ENCODE assay signal across 21 mouse cellular contexts in the genomic region with DNA sequence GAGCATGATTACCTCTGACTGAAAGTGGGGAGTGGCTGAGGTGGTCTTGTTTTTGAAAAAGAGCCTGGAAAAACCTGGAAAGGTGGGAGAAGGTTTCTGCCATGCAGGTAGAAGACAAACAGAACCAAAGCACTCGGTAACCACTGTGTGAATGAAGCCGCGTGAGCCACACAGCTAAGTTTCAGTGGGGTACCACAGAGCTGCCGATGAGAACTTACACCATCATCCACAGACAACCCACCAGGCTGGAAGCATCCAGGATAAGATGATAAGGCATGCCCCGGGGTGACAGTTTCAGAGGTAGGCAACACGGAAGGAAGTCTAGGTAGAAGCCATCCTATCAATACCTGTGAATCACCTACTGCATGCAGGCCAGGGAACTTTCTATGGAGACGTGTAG.
A peak's percentile ranks its signal among the peaks of the same experiment; 100 is the strongest.
DNase-seq lines count a peak whose midpoint lies in the region; ATAC-seq and TF ChIP-seq lines count a peak whose summit lies in the region.
"Had no signal": no experiment of that assay in that cellular context is flagged by ENCODE, and none has a peak within 500 bp of the region (broad histone marks: within the 10 kb centered on the region; RNA-seq: fewer than 3 reads in every experiment).

No protein-coding gene starts in this region.

- H3K9ac ChIP-seq in hindbrain, postnatal 0 days (replicated peaks; ENCODE audit: low read length) = no peak overlapping the region
- H3K9ac ChIP-seq: embryonic facial prominence, embryonic 13.5 days; embryonic facial prominence, embryonic 15.5 days; forebrain, embryonic 12.5 days had no signal

- no peaks in the 10 kb centered on the region for H3K9me3 ChIP-seq in hindbrain, embryonic 10.5 days
- no peaks in the 10 kb centered on the region for H3K9me3 ChIP-seq in hindbrain, postnatal 0 days (ENCODE audit: low read length)
- H3K9me3 ChIP-seq: embryonic facial prominence, embryonic 13.5 days; embryonic facial prominence, embryonic 15.5 days; forebrain, embryonic 10.5 days; forebrain, embryonic 12.5 days had no signal

- H3K4me3 ChIP-seq in hindbrain, embryonic 10.5 days = no peak overlapping the region
- H3K4me3 ChIP-seq in hindbrain, postnatal 0 days (ENCODE audit: low read length) = no peak overlapping the region
- H3K4me3 ChIP-seq in left cerebral cortex, adult 2 months = no peak overlapping the region
- H3K4me3 ChIP-seq: embryonic facial prominence, embryonic 13.5 days; embryonic facial prominence, embryonic 15.5 days; erythroblast, embryonic 14.5 days; forebrain, embryonic 10.5 days; forebrain, embryonic 12.5 days had no signal

- peaks cover 28% of the 10 kb centered on the region for H3K36me3 ChIP-seq in hindbrain, embryonic 10.5 days
- H3K36me3 ChIP-seq in hindbrain, postnatal 0 days (ENCODE audit: insufficient read depth, low read length) = no peaks in the 10 kb centered on the region
- H3K36me3 ChIP-seq: embryonic facial prominence, embryonic 13.5 days; embryonic facial prominence, embryonic 15.5 days; forebrain, embryonic 12.5 days had no signal

- DNase-seq in heart, adult 11 months = peak; percentile 90
- no peak for DNase-seq in heart, postnatal 36 days
- DNase-seq in hindbrain, embryonic 10.5 days (ENCODE audit: low spot score) = no peak
- no peak for DNase-seq in hindbrain, postnatal 0 days (ENCODE audit: low spot score)
- DNase-seq in left cerebral cortex, adult 2 months (ENCODE audit: extremely low spot score in 1 of 2, low spot score in 2 of 2) = no peak
- DNase-seq in left cerebral cortex, adult 18-20 months (ENCODE audit: low spot score in 2 of 2) = no peak
- DNase-seq: adrenal gland, adult 2 months; adrenal gland, postnatal 10 days; adrenal gland, postnatal 25 days; cerebellum, adult 11 months; cerebellum, adult 18-20 months; cerebellum, adult 8-10 months; cerebellum, postnatal 14 days; cerebellum, postnatal 36 days; embryo, embryonic 11 days had no signal

- peaks cover 64% of the 10 kb centered on the region for H3K4me1 ChIP-seq in hindbrain, embryonic 10.5 days (replicated peaks)
- H3K4me1 ChIP-seq in hindbrain, postnatal 0 days (ENCODE audit: insufficient read depth, low read length) = peaks cover 35% of the 10 kb centered on the region

- intact Hi-C loops in heart, postnatal 36 days (cut with DNase I) = loop anchor here (2.0 kb wide), 1 partner anchor 45 kb away; no protein-coding TSS in a partner anchor
- intact Hi-C loops in left cerebral cortex, adult 2 months (cut with DNase I) = no loop called here

- 94% methylated on average over 7 of the region's 7 CpGs for WGBS in hindbrain, embryonic 10.5 days
- 95% methylated on average over 7 of the region's 7 CpGs for WGBS in hindbrain, postnatal 0 days

- H3K27me3 ChIP-seq in hindbrain, embryonic 10.5 days (ENCODE audit: insufficient read depth, poor library complexity, severe bottlenecking) = no peaks in the 10 kb centered on the region
- H3K27me3 ChIP-seq in hindbrain, postnatal 0 days (ENCODE audit: insufficient read depth, low read length) = no peaks in the 10 kb centered on the region
- H3K27me3 ChIP-seq: embryonic facial prominence, embryonic 15.5 days had no signal

- no peak for ATAC-seq in hindbrain, postnatal 0 days
- ATAC-seq: forebrain, embryonic 14.5 days had no signal

- no peak overlapping the region for H3K4me2 ChIP-seq in hindbrain, postnatal 0 days (ENCODE audit: low read depth, low read length)
- H3K4me2 ChIP-seq: embryonic facial prominence, embryonic 13.5 days; embryonic facial prominence, embryonic 15.5 days; forebrain, embryonic 12.5 days had no signal

- 0 out of 2 replicates have a peak overlapping the region, but pooled peaks have one; percentile 8 for H3K27ac ChIP-seq in hindbrain, embryonic 10.5 days
- no peak overlapping the region for H3K27ac ChIP-seq in hindbrain, postnatal 0 days
- H3K27ac ChIP-seq in left cerebral cortex, adult 2 months = peak overlapping the region; percentile 4; the same call in 1 of the 2 replicates
- H3K27ac ChIP-seq: embryonic facial prominence, embryonic 13.5 days; embryonic facial prominence, embryonic 15.5 days; forebrain, embryonic 10.5 days; forebrain, embryonic 12.5 days had no signal

- no peak for TF ChIP-seq CTCF in hindbrain, postnatal 0 days (IDR thresholded peaks at IDR 0.05; ENCODE audit: low read depth)
- TF ChIP-seq CTCF in left cerebral cortex, adult 2 months (IDR thresholded peaks at IDR 0.05) = no peak
